Mouse (Mus musculus): ENCODE results near the gene Nt5dc1.

Nt5dc1 gene

GRCm38 (mm10) chr10:34244745-34245144, 173.6 kb downstream of the Nt5dc1 start:
- ATAC-seq (ENCODE audit: low TSS enrichment): no peak

GRCm38 (mm10) chr10:34238536-34238935, 179.8 kb downstream of the Nt5dc1 start:
- no peak for ATAC-seq (ENCODE audit: low TSS enrichment)

Measured in frontal cortex, adult (tissue).